Mouse (Mus musculus) spleen, adult 18-20 months (tissue): ENCODE measurements around the gene Btbd3.

Experiments
- DNase-seq, 2 experiments: peaks; one replicate each; pipeline ENCODE4 v3.0.0; 2022; ENCODE audit warnings: mixed read lengths in 2 of 2

The Btbd3 gene

GRCm38 (mm10) chr2:138548990-138549389 lies 292.6 kb downstream of the Btbd3 start:
- DNase-seq = no peak

DNA sequence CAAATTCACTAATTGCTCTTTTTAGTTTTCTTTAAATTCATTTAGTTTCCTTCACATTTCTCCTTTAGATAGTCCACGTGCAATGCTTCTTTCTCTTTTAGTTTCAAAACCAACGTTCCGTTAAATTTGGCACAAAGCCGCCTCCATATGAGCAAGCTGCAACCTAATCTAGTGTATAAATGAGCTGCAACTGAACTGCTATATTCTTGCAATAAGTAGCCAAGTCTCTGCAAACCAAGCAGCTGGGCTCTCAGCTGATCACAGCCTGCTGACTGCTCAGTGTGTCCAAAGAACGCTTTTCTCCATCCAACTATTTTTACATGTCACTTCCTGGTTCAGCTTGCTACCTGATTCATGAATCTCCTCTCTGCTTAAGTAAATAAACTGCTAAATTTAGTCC lies 295.2 kb downstream of the Btbd3 start:
- no peak for DNase-seq

DNA sequence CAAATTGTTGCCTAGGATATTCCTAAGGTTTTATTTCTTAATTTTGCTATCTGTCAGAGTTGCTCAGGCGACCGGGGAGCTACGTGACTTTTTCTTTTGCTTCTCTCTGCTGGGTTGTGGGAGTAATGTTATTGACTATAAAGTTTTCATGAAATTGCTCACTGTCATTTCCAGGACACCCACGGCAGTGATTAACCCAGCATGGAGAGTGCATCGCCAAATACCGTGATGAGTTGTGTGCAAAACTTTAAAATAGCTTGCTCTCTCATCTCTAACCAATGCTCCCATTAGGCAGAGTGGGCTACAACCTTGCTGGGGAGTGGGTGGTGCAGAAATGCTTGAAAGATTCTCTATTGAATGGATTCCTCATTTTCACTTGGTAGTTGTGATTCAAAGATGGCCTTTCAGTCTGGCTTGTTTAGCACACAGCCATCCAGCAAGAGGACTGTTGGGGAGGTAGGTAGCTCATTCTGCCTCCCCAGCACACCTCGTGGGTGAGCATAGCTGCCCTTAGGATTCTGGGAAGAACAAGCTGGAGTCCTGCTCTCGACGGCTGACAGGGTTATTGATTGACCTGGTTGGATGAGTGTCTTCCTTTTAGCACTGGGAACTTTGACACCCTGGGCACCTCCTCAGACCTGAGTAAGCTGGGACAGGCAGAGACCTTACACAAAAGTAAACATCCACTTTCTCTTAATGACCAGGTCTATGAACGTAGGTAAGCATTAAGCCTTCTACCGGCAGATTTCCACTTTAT lies 298.9 kb downstream of the Btbd3 start:
- DNase-seq = no peak

GRCm38 (mm10) chr2:138585930-138586329 lies 329.6 kb downstream of the Btbd3 start:
- no peak for DNase-seq

GRCm38 (mm10) chr2:138587335-138587734 lies 331.0 kb downstream of the Btbd3 start:
- no peak for DNase-seq

DNA sequence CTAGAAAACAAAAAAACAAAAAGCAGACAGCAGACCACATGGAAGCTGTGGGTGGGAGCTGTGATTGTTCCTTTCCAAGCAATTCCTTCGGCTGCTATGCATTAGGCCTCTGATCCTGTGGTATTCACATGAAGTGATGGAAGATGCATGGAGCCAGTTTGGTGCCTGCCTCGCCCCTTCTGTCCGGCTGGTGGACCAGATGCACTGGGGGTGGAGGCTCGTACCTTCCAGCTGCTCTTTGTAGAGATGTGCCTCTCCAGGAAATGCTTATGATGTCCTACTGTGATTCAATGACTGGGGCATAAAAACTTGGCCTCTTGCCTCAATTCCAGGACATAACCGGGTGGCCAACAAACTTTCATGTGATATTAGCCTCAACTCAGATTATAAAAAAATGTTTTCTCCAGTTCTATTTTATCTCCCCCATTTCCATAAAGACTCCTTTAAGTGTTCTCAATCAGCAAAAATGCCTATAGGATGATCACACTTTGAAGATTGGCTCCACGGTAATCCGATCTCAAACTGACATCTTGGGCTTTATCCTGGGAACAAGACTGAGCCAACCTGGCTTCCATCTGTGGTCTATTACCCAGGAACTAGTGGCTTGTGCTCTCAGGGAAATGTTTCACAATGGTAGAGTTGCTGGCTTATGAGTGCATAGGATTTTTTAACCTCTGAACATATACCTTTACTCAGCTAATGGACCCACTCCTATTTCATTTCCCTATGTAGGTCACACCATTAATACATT lies 331.6 kb downstream of the Btbd3 start:
- no peak for DNase-seq

- no peak for DNase-seq
These were observed 332.7 kb downstream of the Btbd3 start for GRCm38 (mm10) chr2:138589105-138589504.

DNA sequence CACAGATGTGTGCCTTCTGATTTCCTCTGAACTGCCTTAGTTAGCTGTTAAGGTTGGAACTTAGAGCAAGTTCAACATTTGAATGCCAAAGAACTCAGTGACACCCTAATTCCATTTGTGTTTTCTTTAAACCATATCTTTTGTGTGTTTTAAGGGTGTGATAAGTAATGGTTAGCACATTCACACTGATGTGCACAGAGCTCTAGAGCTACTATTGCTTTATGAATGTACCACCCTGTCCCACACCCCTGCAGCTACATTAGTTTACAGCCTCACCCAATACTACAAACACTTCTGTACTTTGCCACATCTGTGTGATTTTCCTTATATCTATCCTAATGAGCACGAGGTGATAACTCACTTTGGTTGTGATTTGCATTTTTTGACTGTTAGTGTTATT lies 333.9 kb downstream of the Btbd3 start:
- DNase-seq = no peak

DNA sequence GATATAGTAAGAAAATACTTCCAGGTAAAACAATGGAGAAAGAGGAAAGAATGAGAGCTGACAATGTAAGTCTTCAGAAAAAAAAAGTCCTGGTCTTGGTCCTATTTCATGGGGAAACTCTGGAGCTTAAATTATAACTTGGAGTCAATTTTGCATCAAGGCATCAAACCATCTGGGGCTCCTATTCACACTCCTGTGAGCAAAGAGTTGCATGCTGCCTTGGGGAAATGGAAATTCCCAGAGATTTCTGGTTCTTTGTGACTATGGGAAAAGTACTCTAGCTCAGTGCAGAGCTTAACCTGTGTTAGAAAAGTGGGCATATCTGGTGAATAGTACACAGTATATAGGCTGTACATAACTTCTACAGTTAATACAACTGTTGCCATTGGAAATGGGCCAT lies 356.0 kb downstream of the Btbd3 start:
- DNase-seq = no peak

DNA sequence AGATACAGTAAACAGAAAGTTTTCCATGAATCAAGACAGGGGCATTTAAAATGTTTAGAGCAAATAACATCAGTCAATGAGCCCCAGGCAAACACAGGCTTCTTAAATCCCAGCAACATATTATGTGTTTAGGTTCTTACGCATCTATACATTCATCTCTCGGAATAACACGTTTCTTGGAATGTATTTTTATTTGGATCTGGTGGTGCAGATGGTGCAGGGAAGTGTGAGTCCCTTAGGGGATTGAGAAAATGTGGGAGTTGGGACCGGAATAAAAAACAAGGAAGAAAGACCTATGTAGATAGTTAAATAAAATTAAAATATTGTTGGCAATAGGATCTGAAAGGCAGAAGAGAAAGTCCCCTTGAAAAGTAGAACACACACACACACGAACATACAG lies 361.1 kb downstream of the Btbd3 start:
- DNase-seq = no peak
